Mouse (Mus musculus) kidney, adult 9 months (tissue): Measurements from ENCODE around the gene Gpr183.
A peak's percentile ranks its signal among the peaks of the same experiment; 100 is the strongest.

ENCODE experiments used
- DNase-seq: peaks from one replicate; pipeline ENCODE4 v3.0.0; 2022

The Gpr183 gene

DNA sequence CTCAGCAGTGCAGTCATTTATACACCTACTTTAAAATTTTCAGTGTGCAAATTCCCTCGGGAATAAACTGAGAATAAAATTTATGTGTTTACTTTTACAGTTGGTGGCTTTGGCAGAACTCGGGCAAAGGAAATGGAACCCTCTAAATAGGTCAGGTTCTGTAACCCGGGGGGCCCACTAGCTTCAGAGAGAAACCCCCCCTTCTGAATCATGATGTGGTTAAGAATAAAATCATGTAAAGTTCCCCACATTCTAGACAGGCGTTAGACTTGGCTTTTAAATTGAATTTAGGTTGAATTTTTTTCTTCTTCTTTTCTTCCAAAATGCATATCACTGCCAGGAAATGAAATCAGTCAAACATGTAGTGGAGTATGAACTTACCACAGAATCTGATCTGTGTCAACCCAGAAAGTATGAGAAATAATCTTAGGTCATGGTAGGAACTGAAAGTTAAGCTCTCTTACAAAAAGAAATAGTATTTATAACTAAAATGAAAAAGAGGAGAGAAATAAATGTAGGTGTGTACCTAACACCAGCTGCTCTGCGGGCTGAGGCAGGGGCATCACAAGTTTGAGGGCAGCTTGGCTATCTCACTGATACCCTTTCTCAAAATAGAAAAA, 9.7 kb downstream of the Gpr183 start:
- DNase-seq, result no peak

DNA sequence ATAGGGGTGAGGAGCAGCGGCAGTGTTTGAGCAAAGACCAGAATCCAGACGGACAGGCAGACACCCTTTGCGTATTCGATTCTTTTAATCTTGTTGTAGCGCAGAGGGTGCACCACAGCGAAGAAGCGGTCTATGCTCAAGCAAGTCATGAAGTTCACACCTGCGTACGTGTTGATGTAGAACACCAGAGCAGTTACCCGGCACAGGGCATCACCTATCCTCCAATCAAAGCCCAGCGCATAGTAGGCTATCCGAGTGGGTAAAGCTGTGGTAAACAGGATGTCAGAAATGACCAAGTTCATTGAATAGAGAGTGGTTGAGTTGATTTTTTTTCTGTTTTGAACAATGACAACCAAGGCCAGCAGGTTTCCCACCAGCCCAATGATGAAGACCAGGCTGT, 10.4 kb downstream of the Gpr183 start:
- no peak for DNase-seq

DNA sequence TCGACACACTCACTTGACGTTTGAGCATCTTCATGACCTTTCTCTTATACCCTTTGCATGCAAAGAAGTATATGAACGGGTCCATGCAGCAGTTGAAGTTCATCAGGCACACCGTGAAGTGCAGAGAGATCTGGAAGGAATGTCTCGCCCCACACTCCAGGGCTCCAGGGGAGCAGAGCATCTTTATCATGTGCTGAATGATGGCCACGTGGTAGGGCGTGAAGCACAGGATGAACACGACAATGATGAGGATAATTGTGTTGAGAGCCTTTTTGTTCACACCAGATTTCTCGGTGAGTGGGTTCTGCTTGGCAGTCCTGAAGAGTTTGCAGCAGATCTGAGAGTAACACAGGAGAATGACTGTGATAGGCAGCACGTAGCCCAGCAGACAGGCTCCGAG, 10.9 kb downstream of the Gpr183 start:
- DNase-seq, result no peak

DNA sequence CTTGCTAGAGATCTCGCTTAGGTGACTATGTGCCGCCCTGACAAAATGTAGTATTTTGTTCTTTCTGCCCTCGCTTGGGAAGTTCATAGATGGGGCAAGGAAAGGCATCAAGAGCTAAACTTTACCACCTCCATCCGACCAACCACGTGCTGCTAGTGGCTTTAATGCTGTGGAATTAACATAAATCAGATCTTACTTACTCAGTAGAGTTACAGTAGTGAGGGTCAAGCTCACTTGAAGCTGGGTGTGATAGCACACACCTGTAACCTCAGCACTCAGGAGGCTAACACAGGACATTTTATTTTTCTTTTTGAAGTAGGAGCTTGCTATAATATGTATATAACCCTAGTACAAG, 13.0 kb downstream of the Gpr183 start:
- no peak for DNase-seq

DNA sequence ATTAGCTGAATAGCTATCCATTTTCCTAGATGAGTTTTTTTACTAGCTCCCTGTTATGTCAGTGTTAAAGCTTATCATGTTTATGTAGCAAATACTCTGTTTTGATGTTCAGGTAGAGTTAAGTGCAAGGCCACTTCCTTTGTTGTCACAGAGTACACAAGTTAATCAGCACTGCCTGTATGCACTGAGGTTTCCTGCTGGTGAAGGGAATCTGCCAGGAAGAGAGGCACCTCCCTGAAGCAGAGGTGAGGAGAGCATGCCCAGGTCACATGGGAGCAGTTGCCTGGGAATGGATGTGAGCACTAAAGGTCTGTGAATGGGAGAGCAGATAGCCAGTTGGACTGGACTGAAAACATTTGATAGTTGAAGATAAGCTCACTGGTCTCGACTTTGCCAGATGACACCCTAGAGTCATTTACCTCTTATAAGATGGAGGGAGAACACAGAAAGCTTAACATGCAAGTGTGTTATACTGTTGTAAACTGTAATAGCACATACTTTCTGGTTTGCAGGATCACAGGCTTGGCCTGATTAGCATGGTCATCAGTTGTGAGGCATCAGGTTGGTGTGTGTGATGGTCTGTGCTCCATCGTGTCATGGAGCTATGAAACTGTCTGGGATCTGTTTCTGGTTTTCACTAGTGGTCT, 13.5 kb downstream of the Gpr183 start:
- no peak for DNase-seq

DNA sequence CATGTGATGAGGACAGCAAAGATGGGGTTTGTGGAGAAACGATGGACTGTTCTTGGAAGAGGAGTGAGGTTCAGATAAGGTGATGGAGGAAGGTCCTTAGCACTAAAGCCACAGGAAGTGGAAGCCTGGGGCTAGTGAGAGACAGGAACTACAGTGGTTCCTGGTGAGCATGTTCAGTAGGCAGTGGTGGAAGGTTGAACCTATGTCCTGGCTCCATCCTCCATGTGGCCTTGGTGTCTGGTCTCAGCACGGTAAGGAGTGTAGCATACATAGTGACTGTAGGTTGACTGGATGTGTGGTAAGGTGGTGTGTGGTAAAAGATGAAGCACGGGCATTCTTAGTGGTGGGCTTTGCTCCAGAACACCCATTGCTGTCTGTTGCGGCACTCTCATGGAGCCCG, 15.1 kb downstream of the Gpr183 start:
- DNase-seq, result no peak

DNA sequence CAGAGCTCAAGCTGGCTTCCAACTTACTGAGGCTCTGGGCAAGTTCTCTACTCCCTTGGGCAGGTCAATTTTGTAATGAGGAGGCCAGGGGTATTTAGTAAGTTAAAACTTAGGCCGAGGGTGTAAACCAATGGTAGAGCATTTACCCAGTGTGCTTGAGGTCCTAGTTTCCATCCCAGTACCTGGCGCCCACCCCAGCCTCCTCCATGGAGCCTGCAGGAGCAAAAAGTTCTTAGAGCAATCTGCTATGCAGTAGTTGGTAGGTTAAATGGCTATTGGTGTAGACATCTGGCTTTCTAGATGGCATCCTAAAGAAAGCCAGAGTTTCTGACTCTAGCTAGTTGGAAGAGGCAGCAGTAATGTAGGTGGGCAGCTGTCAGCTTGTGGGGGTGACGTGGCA, 15.6 kb downstream of the Gpr183 start:
- DNase-seq, result no peak

DNA sequence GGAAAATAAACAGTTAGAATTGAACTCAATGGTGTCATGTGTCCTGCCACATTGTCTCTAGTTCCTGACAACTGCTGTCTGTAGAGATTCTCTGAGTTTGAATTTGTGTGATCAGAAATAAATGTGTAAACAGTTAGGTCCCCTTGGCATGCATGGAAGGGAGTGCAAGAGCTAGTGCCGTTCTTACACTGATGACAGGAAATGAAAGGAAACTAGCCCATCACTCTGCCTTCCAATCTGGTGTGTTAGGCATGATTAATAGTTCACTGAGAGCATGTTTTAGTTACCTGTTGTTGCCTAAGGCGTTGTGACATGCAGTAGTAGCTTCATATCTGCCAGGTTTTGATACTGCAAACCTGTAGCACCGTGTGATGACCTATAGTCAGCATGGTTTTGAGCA, 17.0 kb downstream of the Gpr183 start:
- no peak for DNase-seq

DNA sequence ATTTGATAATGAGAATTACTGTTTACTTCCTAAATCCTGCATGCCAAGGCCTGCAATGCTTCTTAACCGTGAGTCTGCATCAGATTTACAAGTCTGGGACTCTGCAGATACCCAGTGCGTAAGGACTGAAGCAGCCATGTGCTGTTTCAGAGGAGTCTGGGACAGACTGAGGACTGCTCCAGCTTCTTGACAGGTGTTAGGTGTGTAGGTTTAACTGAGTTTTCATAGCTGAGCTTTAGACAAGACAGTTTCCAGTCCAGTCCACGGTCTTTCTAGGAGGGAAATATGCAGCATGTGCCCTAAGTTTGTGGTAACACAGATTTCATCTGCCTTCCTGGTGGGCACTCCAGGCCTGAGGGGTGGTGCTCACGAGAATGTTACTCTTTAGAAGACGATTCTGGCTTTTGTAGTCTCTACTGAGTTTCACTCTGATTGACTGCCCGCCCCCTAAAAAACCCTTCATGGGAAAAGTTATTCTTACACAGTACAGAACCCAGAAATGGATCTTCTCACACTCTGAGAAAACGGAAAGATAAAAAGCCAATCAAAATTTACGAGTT, 17.7 kb downstream of the Gpr183 start:
- DNase-seq, result no peak

DNA sequence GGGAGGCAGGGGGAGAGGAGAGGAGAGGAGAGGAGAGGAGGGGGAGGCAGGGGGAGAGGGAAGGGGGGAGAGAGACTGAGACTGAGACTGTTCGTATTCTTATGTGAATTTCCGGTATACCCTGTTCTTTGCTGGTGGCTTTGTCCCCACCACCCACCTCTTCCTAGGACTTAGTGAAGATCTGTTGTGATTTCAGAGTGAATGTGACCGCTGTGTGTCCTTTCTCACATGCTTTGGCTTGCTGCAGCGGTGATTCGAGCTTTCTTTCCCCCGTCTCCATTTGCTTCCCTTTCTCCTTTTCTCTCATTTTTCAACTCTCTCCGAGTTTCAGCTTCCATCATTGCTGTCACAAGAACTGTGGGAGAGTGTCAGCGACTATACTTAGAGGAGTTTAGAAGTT, 18.3 kb downstream of the Gpr183 start:
- DNase-seq, result no peak

DNA sequence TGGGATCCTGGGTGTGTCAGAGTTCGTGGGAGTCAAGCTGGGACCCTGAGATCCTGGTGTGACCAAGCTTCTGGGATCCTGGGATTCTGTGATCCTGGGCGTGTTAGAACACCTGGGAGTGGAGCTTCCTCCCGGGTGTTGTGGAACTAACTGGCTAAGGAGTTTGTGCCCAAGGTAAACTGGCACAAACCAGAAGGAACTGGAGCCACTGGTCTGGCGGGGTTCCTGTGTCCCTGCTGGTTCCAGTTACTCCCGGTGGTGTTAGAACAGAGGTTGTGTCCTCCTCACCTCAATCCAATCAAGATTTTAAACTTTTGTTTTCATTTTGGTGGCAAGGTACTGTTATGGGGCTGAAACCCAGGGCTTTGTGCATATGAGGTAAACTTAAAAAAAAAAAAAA, 18.9 kb downstream of the Gpr183 start:
- DNase-seq, result peak; percentile 43

DNA sequence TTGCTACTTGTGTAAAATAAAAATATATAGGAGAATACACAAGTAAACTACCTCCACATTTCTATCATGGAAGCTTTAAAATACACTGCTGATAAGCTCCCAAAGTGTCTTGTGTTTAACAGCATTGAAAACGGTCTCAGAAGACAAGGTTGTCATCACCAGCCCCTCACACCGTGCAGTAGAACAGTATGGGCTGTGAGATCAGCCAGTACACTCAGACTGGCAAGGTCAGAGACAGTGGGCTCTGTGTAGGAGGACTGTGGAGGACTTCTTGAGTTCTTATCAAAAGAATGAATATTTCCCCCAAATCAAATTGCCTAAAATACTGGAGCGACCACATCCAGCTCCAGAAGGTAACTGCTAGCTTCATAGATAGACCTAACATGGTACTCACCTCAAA, 25.4 kb downstream of the Gpr183 start:
- no peak for DNase-seq

DNA sequence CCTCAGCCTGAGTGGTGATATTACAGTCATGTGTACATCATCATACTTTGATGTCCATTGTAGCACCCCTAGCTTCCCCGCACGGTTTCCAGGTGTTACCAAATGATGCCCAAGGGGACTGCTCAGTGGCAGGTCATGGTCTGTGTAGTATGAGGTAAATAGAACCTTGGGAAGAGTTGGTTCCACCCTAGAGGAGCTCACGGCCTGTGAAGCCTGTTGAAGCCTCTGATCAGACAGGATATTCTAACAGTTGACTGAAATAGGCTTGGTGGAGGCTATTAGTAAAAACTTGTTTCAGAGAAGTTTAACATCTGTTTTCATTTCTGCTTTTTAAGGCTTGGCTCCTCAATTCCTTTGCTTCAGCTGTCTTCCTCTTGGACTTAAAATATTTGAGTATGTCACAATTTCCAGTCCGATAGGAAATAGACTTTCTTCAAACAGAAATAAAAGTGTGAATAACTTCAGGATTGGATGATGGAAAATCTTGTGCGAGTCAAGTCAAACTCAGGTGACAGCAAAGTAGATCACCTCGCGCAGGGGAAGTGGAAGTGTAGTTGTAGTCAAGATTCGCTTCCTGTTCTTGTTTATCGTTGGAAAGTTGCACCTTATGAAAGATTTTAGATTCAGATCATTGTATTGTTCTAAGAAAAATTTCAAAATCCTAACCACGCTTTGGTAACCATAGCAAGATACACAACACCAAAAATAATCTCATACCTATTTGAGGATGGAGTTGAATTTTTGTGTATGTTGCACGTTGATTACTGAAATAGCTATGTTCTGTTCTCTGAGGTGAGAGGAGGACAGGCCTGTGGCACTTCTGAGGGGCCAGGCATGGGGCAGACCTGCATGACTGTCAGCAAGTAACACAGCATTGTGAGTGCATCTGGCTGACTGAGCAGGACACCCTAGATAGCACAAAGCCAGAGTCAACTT, 26.5 kb downstream of the Gpr183 start:
- DNase-seq, result no peak

DNA sequence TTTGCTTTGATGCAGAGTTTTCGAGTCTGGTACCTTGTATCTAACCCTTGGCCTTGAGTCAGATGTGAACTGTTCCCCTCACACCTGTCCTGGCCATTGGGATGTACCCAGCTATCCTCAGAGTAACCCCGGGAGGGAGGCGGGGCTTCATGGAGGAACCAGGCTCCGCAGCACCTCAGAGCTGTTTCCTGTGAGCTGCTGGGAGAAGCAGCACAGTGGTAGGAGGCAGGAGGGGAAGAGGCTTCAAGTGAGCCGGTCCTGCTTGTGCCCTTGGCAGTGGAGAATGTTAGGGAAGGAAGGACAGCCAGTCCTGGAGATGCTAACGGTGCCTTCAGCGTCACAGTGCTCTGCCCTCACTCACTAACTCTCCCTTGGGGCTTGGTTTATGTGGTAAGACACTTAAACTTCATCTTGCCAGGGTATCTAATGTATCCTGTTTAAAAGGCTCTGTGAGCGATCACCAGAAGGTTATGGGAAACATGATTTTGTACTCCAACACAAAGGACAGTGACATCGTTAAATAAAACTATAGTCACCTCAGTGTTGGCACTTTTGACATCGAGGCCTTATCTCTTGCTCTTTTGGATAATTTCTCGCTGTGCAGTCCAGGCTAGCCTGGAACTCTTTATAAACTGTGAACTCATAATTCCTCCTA, 27.3 kb downstream of the Gpr183 start:
- no peak for DNase-seq

DNA sequence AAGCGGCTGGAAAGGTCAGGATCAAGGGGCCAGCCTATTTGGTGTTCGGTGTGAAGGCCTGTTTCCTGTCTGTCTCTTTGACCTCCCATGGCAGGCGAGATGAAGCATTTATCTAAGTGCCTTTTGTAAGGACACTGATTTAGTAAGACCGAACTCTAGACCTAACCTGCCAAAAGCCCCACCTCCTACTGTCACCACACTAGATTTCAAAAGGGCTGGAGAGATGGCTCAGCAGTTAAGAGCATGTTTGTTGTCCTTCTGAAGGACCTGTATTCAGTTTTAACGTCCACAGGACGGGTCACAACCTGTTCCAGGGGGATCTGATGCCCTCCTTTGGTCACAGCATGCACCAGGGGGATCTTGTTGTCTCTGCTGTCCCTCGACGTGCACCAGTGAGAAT, 28.1 kb downstream of the Gpr183 start:
- no peak for DNase-seq

DNA sequence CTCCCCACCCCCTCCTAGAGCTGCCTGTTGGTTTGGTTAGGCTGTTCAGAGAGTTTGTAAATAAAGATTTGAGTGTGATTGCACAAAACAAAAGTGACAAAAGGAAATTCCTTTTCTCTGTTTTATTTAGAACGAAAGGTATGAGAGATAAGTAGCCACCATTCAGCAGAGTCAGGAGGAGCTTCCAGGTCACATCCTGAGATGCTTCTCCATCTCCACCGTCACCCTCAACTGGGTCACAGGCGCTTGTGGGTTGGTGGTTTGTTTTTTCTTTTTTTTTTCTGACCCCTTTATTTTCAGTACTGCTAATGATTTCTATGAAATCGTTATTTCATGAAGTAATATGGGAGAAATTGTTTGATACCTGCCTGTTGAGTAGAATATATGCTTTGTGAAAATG, 28.6 kb downstream of the Gpr183 start:
- DNase-seq, result no peak

DNA sequence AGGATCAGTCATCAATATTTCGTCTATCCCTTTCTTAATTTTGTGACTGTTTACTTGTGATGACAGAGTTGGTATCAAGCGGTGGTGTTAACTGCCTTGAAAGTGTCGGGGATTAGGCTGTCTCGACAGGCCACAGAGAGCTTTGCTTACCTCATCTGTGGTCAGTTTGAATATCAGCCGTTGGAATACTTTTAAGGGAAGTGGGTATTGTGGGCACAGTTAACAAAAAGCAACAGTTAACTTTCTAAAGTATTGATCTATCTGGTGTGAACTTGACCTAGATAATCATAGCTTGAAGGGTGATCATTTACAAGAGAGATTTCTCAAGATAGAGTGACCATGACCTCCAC, 30.4 kb downstream of the Gpr183 start:
- no peak for DNase-seq

DNA sequence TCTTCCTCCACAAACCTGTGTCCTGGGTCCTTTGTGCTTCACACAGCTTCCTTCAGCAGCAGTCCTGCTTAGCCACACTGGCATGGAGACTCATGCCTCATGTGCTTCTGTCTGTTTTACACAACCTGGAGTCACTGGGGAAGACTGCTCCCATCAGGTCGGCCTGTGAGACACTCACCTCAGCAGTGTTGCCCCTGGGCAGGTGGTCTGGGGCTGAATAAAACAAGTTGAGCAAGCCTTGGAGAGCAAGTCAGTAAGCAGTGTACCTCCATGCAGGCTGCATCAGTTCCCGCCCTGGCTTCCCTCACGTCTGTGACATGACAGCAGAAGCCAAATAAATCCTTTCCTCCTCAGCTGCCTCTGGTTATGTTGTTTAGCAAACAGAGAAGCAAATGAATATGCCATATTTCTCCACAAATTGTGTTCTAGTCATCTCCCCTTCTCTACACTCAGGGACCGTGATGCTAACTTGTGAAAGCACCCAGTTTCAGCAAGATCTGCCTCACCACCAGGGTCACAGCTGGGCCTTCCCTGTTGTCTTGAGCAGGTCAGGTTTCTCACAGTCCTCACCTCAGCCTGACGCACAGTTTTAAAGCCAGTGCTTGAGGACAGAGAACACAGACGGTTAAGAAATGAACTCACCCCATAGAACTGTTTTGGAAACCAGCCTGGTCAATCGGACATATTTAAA, 30.9 kb downstream of the Gpr183 start:
- DNase-seq, result no peak

DNA sequence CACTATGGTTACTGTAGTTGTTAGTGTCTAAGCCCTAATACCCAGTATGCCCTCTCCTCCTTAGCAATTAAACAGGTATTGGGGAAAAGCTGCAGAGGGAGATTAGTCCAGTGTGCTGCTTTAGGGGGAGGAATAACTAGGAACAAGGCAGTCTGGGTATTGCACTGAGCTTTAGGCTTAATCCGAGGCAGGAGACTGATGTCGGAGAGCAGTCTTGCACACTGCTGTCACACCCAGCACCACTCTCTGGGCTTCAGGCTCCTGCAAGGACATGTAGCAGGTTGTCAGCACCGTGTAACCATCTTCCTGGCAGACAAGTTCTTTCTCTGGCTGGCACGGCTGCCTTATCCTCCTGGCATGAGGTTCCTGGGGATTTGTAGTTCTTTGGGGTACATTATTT, 32.8 kb downstream of the Gpr183 start:
- DNase-seq, result no peak

DNA sequence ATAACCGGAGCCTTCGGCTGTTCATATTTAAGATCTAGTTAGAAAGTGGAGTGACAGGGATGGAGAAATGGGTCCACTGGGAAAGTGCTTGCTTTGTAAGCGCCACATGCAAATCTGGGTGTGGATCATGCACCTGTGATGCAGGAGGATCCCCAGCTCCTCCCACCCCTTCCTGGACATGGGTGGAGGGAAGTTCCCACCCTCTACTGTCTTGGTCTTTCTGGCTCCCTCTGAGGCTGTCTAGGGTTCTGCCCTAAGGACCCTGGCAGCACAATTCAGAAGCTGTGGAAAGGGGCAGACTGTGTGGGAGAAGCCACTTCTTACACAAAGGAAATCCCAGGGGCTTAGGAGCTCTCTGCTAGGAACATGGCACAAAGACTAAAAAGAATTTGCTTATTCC, 33.4 kb downstream of the Gpr183 start:
- DNase-seq, result no peak

DNA sequence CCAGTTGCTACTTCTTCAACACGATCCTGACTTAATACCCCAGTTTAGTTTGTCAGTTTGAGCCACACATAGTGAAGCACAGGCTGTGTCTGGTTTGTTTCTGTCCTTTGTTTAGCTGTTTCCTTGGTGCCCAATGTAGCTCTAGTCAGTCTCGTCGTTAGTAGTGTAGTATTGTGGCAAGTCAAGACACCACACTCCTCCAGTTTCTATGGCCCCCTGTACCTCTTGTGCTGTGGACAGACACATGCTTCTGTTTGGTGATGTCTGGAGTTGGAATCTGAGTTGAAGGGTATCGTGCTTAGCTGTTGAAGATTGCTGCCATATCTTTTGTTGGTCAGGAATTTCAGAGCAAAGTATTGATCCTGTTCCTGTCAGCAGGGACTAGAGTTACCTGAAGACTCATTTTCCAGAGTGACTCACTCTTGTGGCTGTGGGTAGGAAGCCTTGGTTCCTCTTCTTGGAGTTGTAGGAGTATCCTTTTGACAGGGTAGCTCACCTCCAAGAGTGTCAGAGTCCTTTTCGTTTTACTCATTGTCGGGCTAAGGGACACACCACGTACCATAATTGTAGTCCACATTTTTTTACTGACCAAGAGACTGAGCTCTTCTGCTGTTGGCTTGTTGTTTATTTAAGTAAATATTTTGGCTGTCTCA, 34.1 kb downstream of the Gpr183 start:
- no peak for DNase-seq

DNA sequence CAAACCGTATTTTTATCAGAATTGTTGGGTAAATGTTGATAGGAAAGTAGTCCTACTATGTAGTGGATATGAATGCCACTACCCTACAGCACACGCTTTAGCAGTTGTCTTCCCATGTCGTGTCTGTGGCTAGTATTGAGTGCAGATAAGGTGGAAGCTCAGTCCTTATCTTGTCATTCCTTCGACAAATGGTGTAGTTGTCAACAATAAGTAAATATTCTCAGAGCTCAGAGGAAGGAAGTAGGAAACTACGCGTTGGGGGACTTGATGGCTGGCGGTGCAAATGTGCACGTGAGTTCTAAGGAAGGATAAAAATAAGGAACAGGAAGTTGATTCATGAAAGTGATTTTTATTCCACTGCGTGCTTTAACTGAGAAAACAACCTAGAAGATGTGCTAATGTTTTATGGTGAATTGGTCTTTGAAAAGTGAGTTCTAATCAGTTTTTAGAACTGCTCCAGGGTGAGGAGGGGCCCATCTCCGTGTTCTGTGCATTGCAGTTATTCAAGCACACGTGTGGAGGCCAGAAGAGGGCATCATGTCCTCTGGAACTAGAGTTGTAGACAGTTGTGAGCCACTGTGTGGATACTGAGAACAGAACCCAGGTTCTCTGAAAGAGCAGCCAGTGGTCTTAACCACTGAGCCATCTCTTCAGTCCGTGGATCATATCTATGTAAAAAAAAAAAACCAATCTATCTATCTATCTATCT, 35.6 kb downstream of the Gpr183 start:
- DNase-seq, result peak; percentile 28
